Mouse (Mus musculus) cerebellum, adult 2 months (tissue): ENCODE data around the gene Lmf1.

Experiments
- CTCF ChIP-seq: fragments of 200-500 bp; IDR thresholded peaks from 2 replicates; pipeline ENCODE4 v1.5.1; 2011; ENCODE audit warnings: low read depth, mild to moderate bottlenecking, control low read depth, low read length, moderate library complexity, borderline replicate concordance; ENCODE audit not compliant: insufficient read depth
- POLR2A ChIP-seq: fragments of 200-500 bp; IDR thresholded peaks from 2 replicates; pipeline ENCODE4 v1.6.1; 2011; ENCODE audit warnings: low read length, control low read depth, borderline replicate concordance; ENCODE audit not compliant: insufficient read depth

DNA sequence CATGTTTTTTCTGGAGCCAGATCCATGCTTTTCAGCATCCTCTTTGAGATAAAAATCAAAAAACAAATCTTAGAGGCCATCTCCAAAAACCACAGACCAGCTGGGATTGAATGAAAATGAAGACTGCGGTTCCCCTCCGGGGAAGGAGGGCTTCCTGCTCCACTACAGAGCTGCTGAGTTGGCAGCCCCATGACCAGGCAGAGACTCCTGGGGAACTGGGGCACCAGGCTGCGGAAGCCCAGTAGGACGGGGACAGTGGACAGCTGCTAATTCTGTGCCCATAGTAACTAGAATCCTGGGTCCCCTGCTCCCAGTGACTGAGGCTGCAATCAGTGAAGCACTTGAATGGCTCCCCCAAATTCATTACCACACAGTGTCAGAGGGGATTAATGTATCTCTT lies 102.8 kb downstream of the Lmf1 start:
- TF ChIP-seq POLR2A (no peak), CTCF (no peak)
